Mouse (Mus musculus): ENCODE measurements around the gene Slc16a14.
A peak's percentile ranks its signal among the peaks of the same experiment; 100 is the strongest.

DNA sequence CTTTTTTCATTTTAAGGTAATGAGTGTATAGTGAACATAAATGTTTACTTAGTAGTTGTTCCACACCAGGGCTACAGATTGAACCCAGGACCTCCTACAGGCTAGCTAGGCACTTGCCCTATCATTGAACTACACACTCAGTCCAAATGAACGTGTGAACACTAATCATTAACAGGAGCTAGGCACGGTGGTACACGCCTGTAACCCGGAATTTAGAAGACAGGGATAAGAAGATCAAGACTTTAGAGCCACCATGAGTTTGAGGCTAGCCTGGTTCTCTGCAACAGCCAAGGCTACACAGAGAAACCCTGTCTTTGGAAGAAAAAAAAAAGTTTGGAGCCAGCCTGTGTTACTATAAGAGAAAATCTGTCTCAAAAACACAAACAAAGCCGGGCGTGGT is 75.3 kb downstream of the Slc16a14 start:
- TF ChIP-seq CHD2 (IDR thresholded peaks at IDR 0.05; ENCODE audit: low read depth, low read length) = no peak
- no peak for TF ChIP-seq HCFC1 (IDR thresholded peaks at IDR 0.05; ENCODE audit: borderline replicate concordance, insufficient read depth, low read length)
- TF ChIP-seq ZC3H11A (IDR thresholded peaks at IDR 0.05; ENCODE audit: borderline replicate concordance, low read depth, low read length) = no peak
- no peak for TF ChIP-seq MAFK (IDR thresholded peaks at IDR 0.05; ENCODE audit: insufficient read depth, low read depth, low read length)
- TF ChIP-seq ZNF384 (IDR thresholded peaks at IDR 0.05; ENCODE audit: low read depth, low read length) = 0 out of 2 replicates have a peak, but pooled peaks have one; percentile 42
